Comparison of ENCODE assay signal across 11 mouse cellular contexts in genomic region chr10:67116251-67116650, GRCm38 (mm10). TPM values are rescaled to one million over a fixed set of nuclear protein-coding genes. Genes with fewer than 3 reads are reported as not detected.
DNase-seq lines count a peak whose midpoint lies in the region; ATAC-seq lines count a peak whose summit lies in the region.
"Had no signal": no experiment of that assay in that cellular context is flagged by ENCODE, and none has a peak within 500 bp of the region (broad histone marks: within the 10 kb centered on the region; RNA-seq: fewer than 3 reads in every experiment).

No protein-coding gene starts in this region.

- H3K36me3 ChIP-seq in heart, embryonic 13.5 days = peaks cover 4% of the 10 kb centered on the region
- H3K36me3 ChIP-seq: liver, embryonic 15.5 days had no signal

- WGBS in heart, embryonic 13.5 days = 75% methylated on average over 8 of the region's 8 CpGs

- H3K9ac ChIP-seq in heart, embryonic 13.5 days = peak overlapping the region; percentile 58; the same call in 1 of the 2 replicates
- H3K9ac ChIP-seq: liver, embryonic 15.5 days had no signal

- ATAC-seq in heart, embryonic 13.5 days (ENCODE audit: extremely low read depth, insufficient number of reproducible peaks, low FRiP score, low TSS enrichment) = no peak
- no peak for ATAC-seq in megakaryocyte-erythroid progenitor cell, adult 5-6 weeks (replicated peaks; ENCODE audit: low FRiP score, low TSS enrichment, poor library complexity, severe bottlenecking)
- no peak for ATAC-seq in megakaryocyte progenitor cell, adult 5-6 weeks (replicated peaks; ENCODE audit: poor library complexity)

- DNase-seq in heart, postnatal 4 days = no peak
- peak; percentile 69 for DNase-seq in MN1 (ENCODE audit: low spot score)
- peak; percentile 52 for DNase-seq in cerebellum, adult 11 months
- peak; percentile 43 for DNase-seq in kidney, postnatal 10 days
- DNase-seq in embryo, embryonic 11 days = no peak

- no peaks in the 10 kb centered on the region for H3K27me3 ChIP-seq in heart, embryonic 13.5 days (replicated peaks)
- H3K27me3 ChIP-seq: liver, embryonic 15.5 days had no signal

- H3K9me3 ChIP-seq in heart, embryonic 13.5 days = no peaks in the 10 kb centered on the region
- H3K9me3 ChIP-seq: liver, embryonic 15.5 days had no signal

- peak overlapping the region; percentile 77 for H3K27ac ChIP-seq in heart, embryonic 13.5 days (replicated peaks)

- peaks cover 69% of the 10 kb centered on the region for H3K4me1 ChIP-seq in heart, embryonic 13.5 days

- no peak overlapping the region for H3K4me3 ChIP-seq in heart, embryonic 13.5 days
- H3K4me3 ChIP-seq: erythroblast, embryonic 14.5 days; liver, embryonic 15.5 days had no signal

- no peak overlapping the region for H3K4me2 ChIP-seq in heart, embryonic 13.5 days
- H3K4me2 ChIP-seq: liver, embryonic 15.5 days had no signal

RNA-seq across cellular contexts. Expression of gene Reep3, which starts 19.5 kb away (rescaled TPM):
- polyA plus RNA-seq in heart, embryonic 13.5 days (2015; fragmentation: Nextera tagmentation; extraction: Ambion mirVana) = 23.2 and 26.4 TPM in 2 replicates
- total RNA-seq in heart, postnatal 4 days (2021) = 10 to 100 TPM; 42.9 to 43.7 TPM
- 6.8 and 9.1 TPM in 2 replicates for total RNA-seq in megakaryocyte-erythroid progenitor cell, adult 5-6 weeks (2014; fragmentation: Nextera tagmentation)
- total RNA-seq in megakaryocyte-erythroid progenitor cell, adult 5-6 weeks (2017) = 3.6 and 6.3 TPM in 2 replicates
- total RNA-seq in megakaryocyte progenitor cell, adult 5-6 weeks (2015) = 25.3 and 28.7 TPM in 2 replicates
- total RNA-seq in megakaryocyte progenitor cell, adult 5-6 weeks (2017) = 12.1 and 12.2 TPM in 2 replicates
- total RNA-seq: MEL had no signal

RNA-seq across cellular contexts. Expression of gene Jmjd1c, which starts 20.3 kb away (rescaled TPM):
- polyA plus RNA-seq in heart, embryonic 13.5 days (2015; fragmentation: Nextera tagmentation; extraction: Ambion mirVana) = 30.3 and 30.8 TPM in 2 replicates
- 10 to 100 TPM; 66.7 to 70.5 TPM for total RNA-seq in heart, postnatal 4 days (2021)
- 163 and 165 TPM in 2 replicates for total RNA-seq in megakaryocyte-erythroid progenitor cell, adult 5-6 weeks (2014; fragmentation: Nextera tagmentation)
- 109 and 163 TPM in 2 replicates for total RNA-seq in megakaryocyte-erythroid progenitor cell, adult 5-6 weeks (2017)
- total RNA-seq in megakaryocyte progenitor cell, adult 5-6 weeks (2015) = 82.6 and 124 TPM in 2 replicates
- 49.5 and 79.8 TPM in 2 replicates for total RNA-seq in megakaryocyte progenitor cell, adult 5-6 weeks (2017)

Comparison
In these comparisons a context has a peak if more than half of its experiments do, and no peak if none do; other contexts are left out.
1. DNase-seq: peak in MN1 (single experiment), cerebellum, adult 11 months (single experiment) and kidney, postnatal 10 days (single experiment); none in heart, postnatal 4 days (single experiment) and embryo, embryonic 11 days (single experiment).